Mouse (Mus musculus): ENCODE data around the gene Muc3.

DNA sequence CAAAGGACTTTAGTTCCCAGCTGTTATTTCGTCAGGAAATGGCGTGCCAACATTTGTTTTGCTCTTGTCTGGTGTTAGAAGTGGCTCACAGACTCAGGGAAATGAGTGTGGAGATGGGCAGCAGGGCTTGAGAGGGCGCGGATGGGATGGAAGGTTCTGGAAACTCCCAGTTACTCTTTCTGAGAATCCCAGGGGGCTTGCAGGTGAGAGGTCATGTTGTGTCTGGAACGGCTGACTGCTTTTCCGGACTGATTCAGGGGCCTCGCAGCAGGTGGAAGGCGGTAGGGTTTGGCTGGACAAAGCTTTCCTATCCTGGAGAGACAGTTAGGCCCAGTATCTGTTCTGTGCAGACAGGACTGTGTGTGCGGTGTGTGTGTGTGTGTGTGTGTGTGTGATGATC, 55.4 kb downstream of the Muc3 start:
- TF ChIP-seq NRF1 (IDR thresholded peaks at IDR 0.05; ENCODE audit: insufficient read depth, low read depth, low read length, poor library complexity, severe bottlenecking) (no peak), CTCF (IDR thresholded peaks at IDR 0.05 in 2 of 3, conservative IDR thresholded peaks at IDR 0.05 in 1 of 3; ENCODE audit: control insufficient read depth in 1 of 3, insufficient read depth in 1 of 3, low read depth in 2 of 3, low read length in 3 of 3, poor library complexity in 1 of 3, severe bottlenecking in 1 of 3) (no peak), NELFE (IDR thresholded peaks at IDR 0.05; ENCODE audit: low read depth, low read length) (no peak), GATA1 (IDR thresholded peaks at IDR 0.05; ENCODE audit: low read depth, low read length) (no peak), ZKSCAN1 (IDR thresholded peaks at IDR 0.05; ENCODE audit: low read depth, low read length) (no peak), SMC3 (IDR thresholded peaks at IDR 0.05; ENCODE audit: low read depth, low read length) (no peak), UBTF (IDR thresholded peaks at IDR 0.05; ENCODE audit: borderline replicate concordance, insufficient read depth, low read depth, low read length) (no peak), CHD2 (IDR thresholded peaks at IDR 0.05; ENCODE audit: low read length) (no peak), MAFK (IDR thresholded peaks at IDR 0.05; ENCODE audit: borderline replicate concordance, low read depth, low read length) (no peak), EP300 (IDR thresholded peaks at IDR 0.05; ENCODE audit: low read depth in 1 of 2, low read length in 2 of 2) (no peak), POLR2AphosphoS5 (IDR thresholded peaks at IDR 0.05; ENCODE audit: borderline replicate concordance, low read depth, low read length) (no peak), POLR2A (IDR thresholded peaks at IDR 0.05; ENCODE audit: control insufficient read depth in 1 of 2, insufficient read depth in 1 of 2, low read depth in 1 of 2, low read length in 2 of 2, poor library complexity in 1 of 2) (no peak)

All from MEL (cell line).